8 mouse cellular contexts compared by ENCODE assay signal in genomic region chr9:62987824-62988223, GRCm38 (mm10). TPM values are rescaled to one million over a fixed set of nuclear protein-coding genes. Genes with fewer than 3 reads are reported as not detected.
DNase-seq lines count a peak whose midpoint lies in the region; ATAC-seq and TF ChIP-seq lines count a peak whose summit lies in the region.

Gene Pias1, minus strand, starts transcription at chr9:62987924.

- H3K4me3 ChIP-seq in kidney, embryonic 16.5 days (ENCODE audit: low read length): no peak within 1 kb of the TSS
- H3K4me3 ChIP-seq in bone marrow macrophage, adult 2 months (ENCODE audit: insufficient read depth, low read length): no peak within 1 kb of the TSS
- no peak within 1 kb of the TSS for H3K4me3 ChIP-seq in intestine, embryonic 16.5 days (ENCODE audit: low read length)
- no peak within 1 kb of the TSS for H3K4me3 ChIP-seq in midbrain, embryonic 13.5 days (replicated peaks)

- no peak within 1 kb of the TSS for H3K27ac ChIP-seq in kidney, embryonic 16.5 days (ENCODE audit: low read length)
- H3K27ac ChIP-seq in bone marrow macrophage, adult 2 months (ENCODE audit: insufficient read depth, low read depth, low read length): no peak within 1 kb of the TSS
- no peak within 1 kb of the TSS for H3K27ac ChIP-seq in intestine, embryonic 16.5 days (ENCODE audit: low read length)
- no peak within 1 kb of the TSS for H3K27ac ChIP-seq in midbrain, embryonic 13.5 days

- TF ChIP-seq POLR2A in bone marrow macrophage, adult 2 months (IDR thresholded peaks at IDR 0.05; ENCODE audit: borderline replicate concordance, low read depth, low read length): no peak

- no peaks in the 10 kb centered on the region for H3K36me3 ChIP-seq in kidney, embryonic 16.5 days (ENCODE audit: insufficient read depth, low read length)
- no peaks in the 10 kb centered on the region for H3K36me3 ChIP-seq in intestine, embryonic 16.5 days (ENCODE audit: control insufficient read depth, insufficient read depth, low read length)
- no peaks in the 10 kb centered on the region for H3K36me3 ChIP-seq in midbrain, embryonic 13.5 days

- DNase-seq in kidney, adult 11 months: no peak
- no peak for DNase-seq in gonadal fat pad, adult 2 months (ENCODE audit: low read depth)
- DNase-seq in right cerebral cortex, postnatal 10 days (ENCODE audit: low spot score in 2 of 2): no peak
- no peak for DNase-seq in ovary, adult 18-20 months (ENCODE audit: low spot score)

- H3K27me3 ChIP-seq in kidney, embryonic 16.5 days (ENCODE audit: insufficient read depth, low read length): no peaks in the 10 kb centered on the region
- no peaks in the 10 kb centered on the region for H3K27me3 ChIP-seq in intestine, embryonic 16.5 days (replicated peaks; ENCODE audit: control insufficient read depth, insufficient read depth, low read length)
- no peaks in the 10 kb centered on the region for H3K27me3 ChIP-seq in midbrain, embryonic 13.5 days

- H3K9me3 ChIP-seq in kidney, embryonic 16.5 days (ENCODE audit: low read length): peaks cover 5% of the 10 kb centered on the region; the same call in 1 of the 2 replicates
- no peaks in the 10 kb centered on the region for H3K9me3 ChIP-seq in intestine, embryonic 16.5 days (ENCODE audit: control insufficient read depth, low read length)
- no peaks in the 10 kb centered on the region for H3K9me3 ChIP-seq in midbrain, embryonic 13.5 days

- no peak for ATAC-seq in kidney, embryonic 16.5 days (ENCODE audit: low FRiP score, low TSS enrichment)
- no peak for ATAC-seq in intestine, embryonic 16.5 days
- no peak for ATAC-seq in midbrain, embryonic 13.5 days

- no peak within 1 kb of the TSS for H3K4me2 ChIP-seq in kidney, embryonic 16.5 days (replicated peaks; ENCODE audit: low read depth, low read length)
- H3K4me2 ChIP-seq in intestine, embryonic 16.5 days (ENCODE audit: low read depth, low read length): no peak within 1 kb of the TSS
- H3K4me2 ChIP-seq in midbrain, embryonic 13.5 days (replicated peaks): no peak within 1 kb of the TSS

- no peak within 1 kb of the TSS for H3K9ac ChIP-seq in kidney, embryonic 16.5 days (replicated peaks; ENCODE audit: low read length)
- no peak within 1 kb of the TSS for H3K9ac ChIP-seq in intestine, embryonic 16.5 days (ENCODE audit: low read depth, low read length)
- no peak within 1 kb of the TSS for H3K9ac ChIP-seq in midbrain, embryonic 13.5 days (replicated peaks)

- no peak for TF ChIP-seq CTCF in bone marrow macrophage, adult 2 months (IDR thresholded peaks at IDR 0.05; ENCODE audit: low read depth, low read length)

- 81% methylated on average over 5 of the region's 5 CpGs for WGBS in kidney, embryonic 16.5 days
- WGBS in intestine, embryonic 16.5 days: 82% methylated on average over 5 of the region's 5 CpGs
- WGBS in midbrain, embryonic 13.5 days: 87% methylated on average over 5 of the region's 5 CpGs

- no peaks in the 10 kb centered on the region for H3K4me1 ChIP-seq in kidney, embryonic 16.5 days (ENCODE audit: insufficient read depth, low read length)
- no peaks in the 10 kb centered on the region for H3K4me1 ChIP-seq in bone marrow macrophage, adult 2 months (ENCODE audit: control insufficient read depth, insufficient read depth, low read length)
- H3K4me1 ChIP-seq in intestine, embryonic 16.5 days (ENCODE audit: control insufficient read depth, insufficient read depth, low read length): no peaks in the 10 kb centered on the region
- H3K4me1 ChIP-seq in midbrain, embryonic 13.5 days (replicated peaks): no peaks in the 10 kb centered on the region

RNA-seq across cellular contexts. Expression of gene Pias1, which starts in this region (rescaled TPM):
- 58.2 and 63.7 TPM in 2 replicates for polyA plus RNA-seq in kidney, embryonic 16.5 days (2015; fragmentation: Nextera tagmentation; extraction: Ambion mirVana)
- polyA plus RNA-seq in bone marrow macrophage, adult 2 months (2012; ENCODE audit: insufficient read depth, insufficient read length, missing spikeins): 61.8 and 75.3 TPM in 2 replicates
- polyA plus RNA-seq in gonadal fat pad, adult 2 months (2012; rRNA removed): 35.6 and 41.5 TPM in 2 replicates
- polyA plus RNA-seq in intestine, embryonic 16.5 days (2015; fragmentation: Nextera tagmentation; extraction: Ambion mirVana): 46.2 and 48.1 TPM in 2 replicates
- 68.3 and 70.2 TPM in 2 replicates for polyA plus RNA-seq in midbrain, embryonic 13.5 days (2015; fragmentation: Nextera tagmentation; extraction: Ambion mirVana)
